Mouse (Mus musculus) frontal cortex, postnatal 25 days (tissue): ENCODE measurements around the gene Epo.

Experiments used
- DNase-seq, 2 experiments: peaks; one replicate each; pipeline ENCODE4 v3.0.0; 2022; ENCODE audit warnings: low spot score in 2 of 2

Gene Epo

GRCm38 (mm10) chr5:137540991-137541390, 7.9 kb upstream of the Epo start:
- DNase-seq = no peak

- DNase-seq = no peak
Observed at GRCm38 (mm10) chr5:137539291-137539801, 6.3 kb upstream of the Epo start.

- DNase-seq = no peak
Observed at GRCm38 (mm10) chr5:137537461-137537860, 4.4 kb upstream of the Epo start.

GRCm38 (mm10) chr5:137535318-137535717, 2.3 kb upstream of the Epo start:
- no peak for DNase-seq

GRCm38 (mm10) chr5:137534762-137535161, 1.7 kb upstream of the Epo start:
- no peak for DNase-seq

DNA sequence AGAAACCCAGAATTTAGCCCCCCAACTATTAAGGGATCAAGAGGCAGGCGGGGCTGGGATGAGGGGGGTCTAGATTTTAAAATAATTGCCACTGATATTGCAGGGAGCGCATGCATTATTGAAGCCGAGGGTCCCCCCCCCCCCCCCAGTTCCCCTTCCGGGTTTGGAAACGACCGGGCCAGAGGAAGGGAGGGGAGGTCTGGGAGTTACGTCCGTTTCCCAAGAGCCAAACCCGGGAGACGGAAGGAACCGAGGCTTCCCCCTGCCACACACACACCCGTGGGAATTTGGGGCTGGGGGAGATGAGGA, 280 bp downstream of the Epo start:
- DNase-seq = no peak

DNA sequence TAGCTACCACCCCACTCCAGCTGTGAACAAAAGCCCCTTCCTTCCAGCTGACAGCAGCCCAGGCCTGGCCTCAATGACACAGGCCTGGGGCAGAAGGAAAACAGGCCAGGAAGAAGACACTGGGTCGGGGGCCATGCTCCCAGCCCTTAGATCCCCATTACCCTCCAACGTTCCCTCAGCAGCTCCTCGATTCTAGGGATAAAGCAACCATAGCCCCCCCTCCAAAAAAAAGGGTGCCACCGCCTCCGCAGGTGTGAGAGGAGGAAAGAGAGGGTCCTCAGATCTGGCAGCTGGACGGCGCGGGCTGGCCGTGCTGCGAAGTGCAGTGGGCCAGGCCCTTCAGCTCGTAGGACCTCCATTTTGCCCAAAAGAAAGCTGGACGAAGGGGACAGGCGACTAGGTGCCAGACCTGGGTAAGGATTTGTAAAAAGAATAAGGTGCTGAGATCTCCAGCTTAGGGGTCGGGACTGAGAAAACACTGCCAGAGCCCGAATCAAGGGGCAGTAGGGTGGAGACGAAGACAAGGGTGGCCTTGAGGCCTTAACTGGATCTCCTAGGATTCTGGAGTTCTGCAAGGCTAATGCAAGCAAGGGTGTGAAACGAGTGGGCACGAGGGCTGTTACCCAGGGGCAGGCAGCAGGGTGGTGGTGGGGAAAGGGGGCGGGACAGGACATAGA, 773 bp downstream of the Epo start:
- no peak for DNase-seq

DNA sequence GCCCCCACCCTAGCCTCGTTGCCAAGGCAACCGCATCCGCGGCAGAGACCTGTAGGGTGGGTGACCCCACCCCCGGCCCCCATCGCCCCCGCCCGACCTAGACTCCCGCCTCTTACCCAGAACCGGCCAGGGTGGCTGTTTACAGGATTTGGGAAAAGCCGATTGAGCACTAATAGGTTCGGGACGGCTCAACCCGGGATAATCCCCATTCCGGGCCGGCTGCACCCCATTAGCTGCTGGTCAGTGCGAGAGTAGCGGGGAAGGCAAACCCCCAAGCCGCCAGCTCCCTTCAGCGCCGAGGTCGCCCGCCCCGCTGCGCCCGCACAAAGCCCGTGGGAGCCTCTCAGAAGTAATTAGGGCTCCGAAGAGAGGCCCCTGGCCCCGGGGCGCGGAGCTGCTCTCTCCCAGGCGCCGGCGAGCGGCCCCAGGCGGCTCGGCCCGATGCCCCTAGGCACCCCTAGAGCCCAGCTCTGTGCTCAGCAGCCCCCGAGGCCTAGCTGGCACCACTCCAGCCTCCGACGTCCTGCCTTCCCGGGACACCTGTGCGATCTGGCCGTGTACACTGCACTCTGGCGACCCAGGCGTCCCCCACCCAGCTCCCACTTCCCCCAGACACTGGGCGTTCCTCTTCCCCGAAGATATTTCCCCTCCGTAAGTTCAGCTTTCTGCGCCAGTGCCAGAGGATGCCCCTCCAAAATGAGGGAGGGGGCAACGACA, 1.5 kb downstream of the Epo start:
- peak in 1 of 2 experiments; percentile 54 for DNase-seq

DNA sequence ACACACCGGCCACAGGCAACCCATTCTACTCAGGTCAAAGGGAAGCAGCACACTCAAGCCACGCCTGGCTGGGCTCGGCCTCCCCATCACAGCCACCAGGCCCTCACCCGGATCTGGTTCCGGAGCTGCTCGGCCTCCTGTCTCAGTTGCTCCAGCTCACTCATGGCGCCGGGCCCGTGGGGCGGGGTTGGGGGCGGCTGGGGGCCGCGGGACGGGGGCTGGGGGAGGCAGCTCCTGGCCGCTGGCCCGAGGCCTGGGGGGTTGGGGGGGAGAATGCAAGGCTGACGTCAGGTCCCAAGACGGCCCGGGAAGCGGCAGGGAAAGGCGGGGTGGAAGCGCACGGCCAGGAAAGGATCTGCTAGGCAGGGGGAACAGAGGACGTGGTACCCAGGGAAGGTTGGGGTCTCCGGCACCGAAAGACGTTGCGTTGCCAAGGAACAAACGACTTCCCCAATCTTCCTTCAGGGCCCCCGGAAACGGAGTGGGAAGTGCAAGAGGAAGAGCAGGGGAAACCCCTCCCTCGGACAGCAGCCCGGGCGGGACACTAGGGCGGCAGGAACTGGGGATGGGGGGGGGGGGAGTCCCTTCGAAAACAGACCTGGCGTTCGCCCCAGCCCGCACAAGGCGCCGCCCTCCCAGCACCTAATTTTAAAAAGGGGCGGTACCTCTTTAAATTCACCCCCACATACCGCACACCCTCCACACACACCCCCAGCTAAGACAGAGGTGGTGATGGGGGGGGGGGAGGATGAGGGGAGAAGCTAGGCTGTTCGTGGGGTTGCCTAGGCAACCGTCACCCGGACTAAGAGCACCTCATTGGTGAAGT, 2.2 kb downstream of the Epo start:
- DNase-seq = no peak

GRCm38 (mm10) chr5:137530075-137530474, 3.0 kb downstream of the Epo start:
- DNase-seq = no peak

DNA sequence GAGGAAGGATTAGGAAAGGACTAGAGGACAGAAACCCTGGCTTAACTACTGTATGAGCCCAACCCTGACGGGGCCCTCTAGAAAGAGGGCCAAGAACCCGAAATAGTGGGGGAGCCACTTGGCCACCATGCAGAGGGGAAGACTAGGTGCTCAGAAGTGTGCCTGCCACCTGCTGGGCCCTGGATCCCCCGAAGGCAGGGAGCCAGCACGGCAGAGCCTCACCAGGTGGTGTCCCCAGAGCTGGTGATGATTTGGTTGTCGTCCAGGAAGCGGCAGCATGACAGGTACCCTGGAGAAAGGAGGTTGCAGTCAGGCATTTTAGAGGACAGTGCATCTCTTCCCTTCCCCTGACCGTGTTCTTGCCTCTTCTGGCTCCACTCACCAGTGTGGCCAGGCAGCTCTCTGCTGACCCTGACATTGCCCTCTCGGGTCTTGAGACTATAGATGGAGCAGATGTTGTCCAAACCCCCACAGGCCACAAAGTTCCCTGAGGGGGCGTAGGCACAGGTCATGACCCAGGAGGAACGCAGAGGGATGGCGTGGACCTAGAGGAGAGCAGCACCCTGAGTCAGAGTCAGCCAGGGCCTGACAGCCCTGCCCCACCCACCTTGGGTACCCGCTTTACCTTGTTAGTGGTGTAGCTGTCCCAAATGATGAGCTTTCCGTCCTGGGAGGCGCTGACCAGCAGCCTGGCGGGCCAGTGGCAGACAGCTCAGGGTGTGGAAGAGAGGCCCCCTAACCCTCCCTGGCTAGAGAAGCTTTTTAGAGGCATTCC, 3.6 kb downstream of the Epo start:
- no peak for DNase-seq

- no peak for DNase-seq
Observed at GRCm38 (mm10) chr5:137528247-137528968, 4.6 kb downstream of the Epo start.

DNA sequence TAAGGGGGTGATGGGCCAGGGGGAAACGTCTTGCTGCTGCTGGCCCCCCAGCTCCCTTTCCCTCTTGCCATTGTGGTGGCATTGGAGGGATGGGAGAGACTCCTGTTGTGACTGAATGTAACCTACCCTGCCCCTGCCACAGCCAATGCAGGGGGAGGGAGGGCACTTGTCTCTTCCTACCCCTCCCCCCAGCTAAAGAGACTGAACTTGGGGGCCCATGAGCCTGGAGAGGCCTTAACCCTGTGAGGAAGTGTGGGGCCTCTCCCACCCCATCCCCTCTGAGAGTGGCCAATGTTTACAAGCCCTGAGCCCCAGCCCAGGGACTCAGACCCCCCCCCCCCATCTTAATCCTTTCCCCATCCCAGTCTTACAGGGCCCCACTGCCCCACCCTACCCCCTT, 5.6 kb downstream of the Epo start:
- no peak for DNase-seq

GRCm38 (mm10) chr5:137526192-137526936, 6.7 kb downstream of the Epo start:
- DNase-seq = no peak

DNA sequence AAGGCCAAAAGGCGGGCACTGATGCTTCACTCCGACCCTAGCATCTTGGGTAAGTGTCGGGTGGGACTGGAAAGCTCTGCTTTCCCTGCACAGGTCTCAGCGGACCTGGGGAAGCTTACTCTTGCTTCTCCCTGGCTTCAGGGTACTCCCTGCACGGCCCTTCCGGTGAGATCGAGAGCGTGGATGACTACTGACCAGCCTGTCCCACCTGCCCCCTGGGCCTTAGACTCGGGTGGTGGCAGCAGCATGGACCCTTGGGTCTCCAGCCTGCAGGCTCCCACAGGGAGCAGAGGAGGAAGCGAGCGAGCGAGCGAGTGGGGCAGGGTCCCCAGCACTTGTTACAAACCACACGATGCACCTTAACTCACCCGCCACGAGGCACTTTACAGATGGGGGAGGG, 7.5 kb downstream of the Epo start:
- DNase-seq = no peak

DNA sequence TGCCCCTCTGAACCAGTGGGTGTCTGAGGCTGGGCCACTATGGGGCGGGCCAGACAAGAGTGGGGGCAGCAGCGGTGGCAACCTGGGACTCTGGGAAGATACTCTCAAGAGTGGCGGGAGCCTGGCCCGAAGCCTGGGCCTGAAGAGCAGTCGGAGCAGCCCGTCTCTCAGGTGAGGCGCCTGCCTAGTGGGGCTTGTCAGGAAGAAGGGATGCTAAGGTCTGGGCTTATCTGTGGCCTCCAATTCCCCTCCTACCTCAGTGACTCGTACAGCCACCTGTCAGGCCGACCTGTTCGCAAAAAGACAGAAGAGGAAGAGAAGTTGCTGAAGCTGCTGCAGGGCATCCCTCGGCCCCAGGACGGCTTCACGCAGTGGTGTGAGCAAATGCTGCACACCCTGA, 8.4 kb downstream of the Epo start:
- no peak for DNase-seq

GRCm38 (mm10) chr5:137524251-137524515, 8.9 kb downstream of the Epo start:
- DNase-seq = no peak

GRCm38 (mm10) chr5:137523396-137524250, 9.4 kb downstream of the Epo start:
- no peak for DNase-seq

DNA sequence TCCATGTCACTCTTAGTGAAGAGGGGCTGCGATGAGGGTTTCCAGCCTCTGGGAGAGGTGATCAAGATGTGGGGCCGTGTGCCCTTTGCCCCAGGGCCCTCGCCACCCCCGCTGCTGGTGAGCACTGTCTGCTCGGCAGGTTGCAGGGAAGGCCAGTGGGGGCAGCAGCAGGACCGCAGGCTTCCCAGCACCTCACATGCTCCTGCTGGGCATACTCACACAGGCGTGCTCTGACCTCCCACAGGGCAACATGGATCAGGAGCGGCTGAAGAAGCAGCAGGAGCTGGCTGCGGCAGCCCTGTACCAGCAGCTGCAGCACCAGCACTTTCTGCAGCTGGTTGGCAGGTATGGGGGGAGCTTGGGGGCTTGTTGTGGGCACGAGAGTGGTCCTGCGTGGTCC, 10.3 kb downstream of the Epo start:
- DNase-seq = no peak

DNA sequence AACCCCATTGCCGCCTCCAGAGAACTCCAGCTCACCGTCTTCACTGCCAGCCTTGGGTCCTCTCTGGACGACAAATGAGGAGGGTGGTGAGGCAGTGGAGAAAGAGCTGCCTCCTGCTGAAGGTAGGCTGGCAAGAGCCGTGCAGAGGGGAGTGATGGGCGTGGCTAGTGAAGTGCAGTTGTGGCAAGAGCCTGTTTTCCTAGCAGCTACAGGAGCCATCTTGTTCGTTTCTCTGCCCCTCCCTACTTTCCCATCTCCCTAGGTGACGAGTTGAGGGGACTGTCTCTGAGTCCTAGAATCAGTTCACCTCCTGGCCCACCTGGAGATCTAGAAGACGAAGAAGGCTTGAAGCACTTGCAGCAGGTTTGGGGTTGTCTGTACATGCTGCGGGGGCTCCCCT, 11.2 kb downstream of the Epo start:
- no peak for DNase-seq
